Mouse (Mus musculus): Measurements from ENCODE around the gene Slc25a28. TPM values are rescaled to one million over a fixed set of nuclear protein-coding genes. Genes with fewer than 3 reads are reported as not detected.

The Slc25a28 gene
- total RNA-seq (2017) = 89.6 and 93.3 TPM in 2 replicates

DNA sequence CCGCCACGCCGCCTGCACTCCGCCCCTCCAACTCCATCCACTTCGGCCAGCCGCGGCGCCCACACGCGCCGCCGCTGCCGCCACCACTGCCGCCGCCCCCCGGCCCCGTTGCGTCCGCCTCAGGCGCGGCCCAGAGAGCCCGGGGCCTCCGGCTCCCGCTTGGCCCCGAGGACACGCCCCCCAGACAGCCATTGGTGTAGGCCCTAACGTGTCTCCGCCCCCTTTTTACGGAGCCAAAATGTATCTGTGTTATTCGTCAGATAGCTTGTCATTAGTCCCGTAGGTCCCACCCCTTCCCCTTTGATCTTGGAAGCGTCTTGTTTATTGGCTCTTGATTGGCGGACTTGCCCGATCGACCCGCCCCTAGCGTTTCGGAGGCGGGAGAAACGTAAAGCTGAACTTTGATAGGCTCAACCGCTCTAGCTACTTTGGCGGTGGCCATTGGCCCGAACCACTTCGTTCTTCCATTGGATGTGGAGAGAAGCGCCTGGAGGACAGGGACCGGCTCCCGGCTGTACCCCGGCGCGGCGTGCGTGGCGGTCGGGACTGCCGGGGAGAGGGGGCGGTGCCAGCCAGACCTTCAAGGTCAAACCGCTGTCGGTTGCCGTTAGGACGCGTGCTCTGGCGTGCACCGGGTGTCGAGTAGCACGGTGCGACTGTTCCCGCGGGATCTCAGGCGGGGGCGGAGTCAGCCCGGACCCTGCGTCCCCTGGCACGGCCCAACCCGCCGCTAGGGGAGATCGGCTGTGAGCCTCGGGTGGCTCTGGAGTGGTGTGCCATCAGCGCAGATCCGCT, at the start of gene Slc25a28:
TSS of gene Slc25a28 (minus strand) at position 152 of the 795 bp plus-strand sequence.
- peak; percentile 90 for ATAC-seq (ENCODE audit: extremely low read depth, insufficient number of reproducible peaks, low FRiP score, poor library complexity, severe bottlenecking)

- no peak for ATAC-seq (ENCODE audit: extremely low read depth, insufficient number of reproducible peaks, low FRiP score, poor library complexity, severe bottlenecking)
These were observed 49.5 kb upstream of the Slc25a28 start for GRCm38 (mm10) chr19:43724194-43724593.

DNA sequence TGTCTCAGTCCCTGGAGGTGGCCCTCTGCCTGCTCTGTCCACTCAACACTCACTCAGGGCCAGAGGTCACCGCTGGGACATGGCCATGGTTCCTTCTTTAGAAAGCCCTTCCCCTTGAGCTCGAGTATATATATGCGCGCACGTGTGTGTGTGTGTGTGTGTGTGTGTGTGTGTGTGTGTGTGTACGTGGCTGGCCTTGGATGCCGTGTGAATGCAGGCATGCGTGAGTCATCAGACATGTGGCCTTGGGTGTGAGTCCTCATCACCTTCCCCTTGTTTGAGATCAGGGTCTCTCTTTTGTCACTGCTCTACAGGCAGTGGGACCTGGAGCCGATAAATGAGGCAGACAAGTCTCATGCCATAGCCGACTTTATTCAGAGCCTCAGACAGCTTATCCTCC, 48.8 kb upstream of the Slc25a28 start:
- ATAC-seq (ENCODE audit: extremely low read depth, insufficient number of reproducible peaks, low FRiP score, poor library complexity, severe bottlenecking) = no peak

DNA sequence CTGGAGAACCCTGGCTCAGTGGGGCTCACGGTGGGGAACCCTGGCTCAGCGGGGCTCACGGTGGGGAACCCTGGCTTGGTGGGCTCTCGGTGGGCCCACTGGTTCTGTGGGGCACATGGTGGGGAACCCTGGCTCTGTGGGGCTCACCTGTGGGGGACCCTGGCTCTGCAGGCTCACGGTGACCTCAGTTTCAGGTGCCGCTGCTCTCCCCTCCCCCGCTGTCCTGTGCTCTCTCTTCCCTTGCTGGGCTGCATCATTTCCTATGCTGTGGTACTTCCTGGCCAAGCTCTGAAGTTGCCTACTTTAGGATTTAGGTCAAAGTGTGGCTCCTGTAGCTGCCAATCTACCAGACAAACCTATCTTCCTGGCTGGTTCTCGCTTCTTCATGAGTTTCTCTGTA, 48.2 kb upstream of the Slc25a28 start:
- ATAC-seq (ENCODE audit: extremely low read depth, insufficient number of reproducible peaks, low FRiP score, poor library complexity, severe bottlenecking) = no peak

GRCm38 (mm10) chr19:43720061-43720460, 45.4 kb upstream of the Slc25a28 start:
- ATAC-seq (ENCODE audit: extremely low read depth, insufficient number of reproducible peaks, low FRiP score, poor library complexity, severe bottlenecking) = no peak

GRCm38 (mm10) chr19:43711971-43712370, 37.3 kb upstream of the Slc25a28 start:
- no peak for ATAC-seq (ENCODE audit: extremely low read depth, insufficient number of reproducible peaks, low FRiP score, poor library complexity, severe bottlenecking)

- ATAC-seq (ENCODE audit: extremely low read depth, insufficient number of reproducible peaks, low FRiP score, poor library complexity, severe bottlenecking) = peak; percentile 63
These were observed 36.7 kb upstream of the Slc25a28 start for GRCm38 (mm10) chr19:43711159-43711916.

- ATAC-seq (ENCODE audit: extremely low read depth, insufficient number of reproducible peaks, low FRiP score, poor library complexity, severe bottlenecking) = no peak
These were observed 34.6 kb upstream of the Slc25a28 start for GRCm38 (mm10) chr19:43709317-43709716.

DNA sequence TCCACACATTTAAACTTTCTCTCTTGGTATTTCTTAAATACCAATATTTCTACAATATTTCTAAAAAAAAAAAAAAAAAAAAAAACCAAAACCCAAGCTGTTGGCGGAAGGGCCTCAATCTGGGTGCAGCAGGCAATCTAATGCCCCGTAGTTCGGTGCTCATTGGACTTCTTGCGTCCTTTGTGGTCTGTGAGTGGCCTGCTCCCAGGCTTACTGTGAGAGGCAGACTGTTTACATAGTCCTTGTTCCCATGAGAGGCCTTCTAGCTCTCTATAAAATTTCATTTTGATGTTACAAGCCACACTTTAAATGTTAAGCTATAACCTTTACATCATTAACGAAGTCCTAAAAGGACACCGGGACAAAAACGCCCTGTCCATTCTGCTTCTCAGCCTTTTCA, 33.5 kb upstream of the Slc25a28 start:
- ATAC-seq (ENCODE audit: extremely low read depth, insufficient number of reproducible peaks, low FRiP score, poor library complexity, severe bottlenecking) = no peak

DNA sequence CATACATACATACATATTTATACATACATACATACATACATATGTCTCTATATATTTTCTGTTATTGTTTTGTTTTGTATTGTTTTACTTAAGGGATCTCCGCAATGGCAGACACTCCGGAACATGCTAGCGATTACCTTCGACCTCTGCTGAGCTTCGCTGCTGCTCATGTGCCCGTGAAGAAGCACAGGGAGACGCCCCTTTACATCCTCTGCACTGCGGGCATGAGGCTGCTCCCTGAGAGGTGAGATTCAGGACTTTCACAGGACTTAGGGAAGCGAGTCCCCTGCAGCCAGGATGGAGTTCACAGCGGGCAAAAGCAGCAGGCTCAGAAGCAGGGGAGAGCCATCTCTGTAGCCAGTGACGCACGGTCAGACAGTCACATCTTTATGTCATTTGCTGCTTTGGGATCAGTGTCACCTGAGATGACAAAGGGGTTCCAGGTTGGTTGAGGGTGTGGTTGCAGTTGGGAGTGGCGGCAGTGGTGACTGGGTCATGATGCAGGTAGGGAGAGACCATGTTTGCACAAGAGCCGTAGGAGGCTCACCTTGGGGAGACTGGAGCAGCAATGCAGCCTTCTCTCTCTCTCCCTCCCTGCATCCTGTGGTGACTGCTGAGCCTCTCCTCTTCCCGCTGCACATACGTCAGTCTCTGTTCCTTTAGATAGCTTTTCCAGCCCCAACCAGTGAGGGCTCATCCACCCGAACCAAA, 30.3 kb upstream of the Slc25a28 start:
- ATAC-seq (ENCODE audit: extremely low read depth, insufficient number of reproducible peaks, low FRiP score, poor library complexity, severe bottlenecking) = no peak

DNA sequence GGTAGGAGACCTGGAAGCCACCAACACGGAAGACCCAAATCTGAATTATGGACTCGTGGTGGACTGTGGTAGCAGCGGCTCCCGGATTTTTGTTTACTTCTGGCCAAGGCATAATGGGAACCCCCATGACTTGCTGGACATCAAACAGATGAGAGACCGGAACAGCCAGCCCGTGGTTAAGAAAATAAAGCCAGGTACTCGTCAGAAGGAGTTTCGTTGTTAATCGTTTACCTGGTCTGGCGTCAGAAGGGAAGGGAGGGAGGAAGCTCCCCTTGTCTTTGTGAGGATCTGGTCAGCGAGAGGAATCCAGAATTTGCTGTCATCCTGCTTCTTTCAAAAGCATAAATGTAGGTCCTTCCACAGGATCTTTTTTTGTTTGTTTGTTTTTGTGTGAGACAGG, 29.5 kb upstream of the Slc25a28 start:
- ATAC-seq (ENCODE audit: extremely low read depth, insufficient number of reproducible peaks, low FRiP score, poor library complexity, severe bottlenecking) = no peak

DNA sequence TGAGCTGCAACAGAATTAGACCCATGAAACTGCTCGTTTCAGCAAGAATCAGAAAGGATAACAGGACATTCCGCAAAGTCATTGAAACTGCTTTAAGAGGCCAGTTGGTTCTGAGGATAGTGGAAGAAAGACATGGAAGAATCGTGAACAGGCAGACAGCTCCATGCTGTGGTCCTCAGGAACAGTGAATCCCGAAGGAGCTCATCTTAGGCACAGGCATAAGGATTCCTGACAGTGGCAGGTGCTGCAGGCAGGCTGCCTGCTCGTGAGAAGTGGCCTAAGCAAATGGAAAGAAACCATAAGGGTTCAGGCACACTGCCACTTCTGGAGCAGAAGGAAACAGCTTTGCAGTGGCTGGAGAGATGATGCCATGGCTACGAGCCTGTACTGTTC, 25.1 kb upstream of the Slc25a28 start:
- no peak for ATAC-seq (ENCODE audit: extremely low read depth, insufficient number of reproducible peaks, low FRiP score, poor library complexity, severe bottlenecking)

GRCm38 (mm10) chr19:43699021-43699762, 24.5 kb upstream of the Slc25a28 start:
- no peak for ATAC-seq (ENCODE audit: extremely low read depth, insufficient number of reproducible peaks, low FRiP score, poor library complexity, severe bottlenecking)

DNA sequence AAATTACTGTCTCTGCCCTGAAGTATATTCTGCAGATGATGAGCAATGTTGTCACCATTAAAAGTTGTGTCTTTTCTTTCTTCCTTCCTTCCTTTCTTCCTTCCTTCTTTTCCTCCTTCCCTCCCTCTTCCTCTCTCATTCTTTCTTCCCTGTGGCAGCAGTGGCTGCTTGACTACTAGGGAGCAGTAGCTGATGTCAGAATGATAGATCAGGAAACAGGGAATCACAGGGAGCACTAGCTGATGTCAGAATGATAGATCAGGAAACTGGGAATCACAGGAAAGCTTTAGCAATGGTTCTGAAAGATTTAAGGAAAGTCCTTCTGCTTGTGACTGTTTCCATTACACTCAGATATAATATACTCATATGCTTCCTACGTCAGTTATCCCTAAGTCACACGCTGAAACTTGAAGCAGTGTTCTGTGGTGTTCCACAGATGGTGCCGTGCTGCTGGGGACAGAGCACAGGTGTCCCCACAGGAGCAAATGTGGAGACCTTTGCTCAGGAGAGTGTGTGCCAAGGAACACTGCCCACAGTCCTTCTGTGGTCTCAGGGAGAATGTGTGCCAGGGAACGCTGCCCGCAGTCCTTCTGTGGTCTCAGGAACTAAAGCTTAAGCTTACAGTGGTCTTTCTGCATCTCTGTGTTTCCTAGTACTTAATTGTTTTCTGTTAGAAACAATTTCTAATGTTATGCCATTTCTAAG, 23.1 kb upstream of the Slc25a28 start:
- no peak for ATAC-seq (ENCODE audit: extremely low read depth, insufficient number of reproducible peaks, low FRiP score, poor library complexity, severe bottlenecking)

GRCm38 (mm10) chr19:43695514-43695964, 20.9 kb upstream of the Slc25a28 start:
- ATAC-seq (ENCODE audit: extremely low read depth, insufficient number of reproducible peaks, low FRiP score, poor library complexity, severe bottlenecking) = no peak

GRCm38 (mm10) chr19:43692815-43693214, 18.1 kb upstream of the Slc25a28 start:
- no peak for ATAC-seq (ENCODE audit: extremely low read depth, insufficient number of reproducible peaks, low FRiP score, poor library complexity, severe bottlenecking)

- peak; percentile 96 for ATAC-seq (ENCODE audit: extremely low read depth, insufficient number of reproducible peaks, low FRiP score, poor library complexity, severe bottlenecking)
These were observed 15.0 kb upstream of the Slc25a28 start, which contains the start of gene Entpd7 for GRCm38 (mm10) chr19:43689419-43690246. Entpd7 (plus strand) TSS chr19:43689672.

Measured in neutrophil, adult 5-6 weeks (primary cell).